Mouse (Mus musculus): ENCODE measurements around the gene Defa20. TPM values are rescaled to one million over a fixed set of nuclear protein-coding genes. Genes with fewer than 3 reads are reported as not detected.
"Not testable (repeated sequence)": the region's sequence is repeated elsewhere in the genome, so short reads cannot be mapped to it uniquely, and the experiment has no call there.

The Defa20 gene
- not detected in 2 replicates for polyA plus RNA-seq (2015; fragmentation: Nextera tagmentation; extraction: Ambion mirVana)

GRCm38 (mm10) chr8:21508958-21509357, at the start of gene Defa20:
Defa20 (plus strand) TSS chr8:21509258.
- H3K9ac ChIP-seq; H3K27me3 ChIP-seq; H3K9me3 ChIP-seq (replicated peaks); ATAC-seq (replicated peaks; ENCODE audit: insufficient number of reproducible peaks, insufficient read depth, low FRiP score, low read depth); H3K4me1 ChIP-seq (replicated peaks); H3K36me3 ChIP-seq; H3K4me2 ChIP-seq; H3K4me3 ChIP-seq; H3K27ac ChIP-seq: not testable (repeated sequence)
- no CpG with 5 or more reads among the region's 2 CpGs for WGBS

- not testable (repeated sequence) for H3K36me3 ChIP-seq; H3K4me2 ChIP-seq; H3K27me3 ChIP-seq; ATAC-seq (replicated peaks; ENCODE audit: insufficient number of reproducible peaks, insufficient read depth, low FRiP score, low read depth); H3K4me3 ChIP-seq; H3K9me3 ChIP-seq (replicated peaks); H3K4me1 ChIP-seq (replicated peaks); H3K9ac ChIP-seq; H3K27ac ChIP-seq
- no CpG with 5 or more reads among the region's 2 CpGs for WGBS
Observed at GRCm38 (mm10) chr8:21528732-21529131, 19.7 kb downstream of the Defa20 start, which contains the start of gene Defa32. Defa32 (plus strand) TSS chr8:21529032.

Other genes with a start within 250 kb of the Defa20 start
- not detected in 2 replicates for gene Defa27, start 193.7 kb upstream of the Defa20 start, polyA plus RNA-seq (2015; fragmentation: Nextera tagmentation; extraction: Ambion mirVana)
- not detected in 2 replicates for gene Defa29, start 182.2 kb upstream of the Defa20 start, polyA plus RNA-seq (2015; fragmentation: Nextera tagmentation; extraction: Ambion mirVana)
- not detected in 2 replicates for gene Defa2, start 130.7 kb upstream of the Defa20 start, polyA plus RNA-seq (2015; fragmentation: Nextera tagmentation; extraction: Ambion mirVana)
- gene Defa33, start 117.4 kb upstream of the Defa20 start, polyA plus RNA-seq (2015; fragmentation: Nextera tagmentation; extraction: Ambion mirVana), result not detected in 2 replicates
- not detected in 2 replicates for gene Defa36, start 81.8 kb upstream of the Defa20 start, polyA plus RNA-seq (2015; fragmentation: Nextera tagmentation; extraction: Ambion mirVana)
- gene Gm7849, start 52.7 kb upstream of the Defa20 start, polyA plus RNA-seq (2015; fragmentation: Nextera tagmentation; extraction: Ambion mirVana), result not detected in 2 replicates
- gene Defa32, start 19.8 kb downstream of the Defa20 start, polyA plus RNA-seq (2015; fragmentation: Nextera tagmentation; extraction: Ambion mirVana), result not detected in 2 replicates
- not detected in 2 replicates for gene Defa37, start 56.1 kb downstream of the Defa20 start, polyA plus RNA-seq (2015; fragmentation: Nextera tagmentation; extraction: Ambion mirVana)
- gene Defa28, start 73.7 kb downstream of the Defa20 start, polyA plus RNA-seq (2015; fragmentation: Nextera tagmentation; extraction: Ambion mirVana), result not detected in 2 replicates
- gene Gm7861, start 85.2 kb downstream of the Defa20 start, polyA plus RNA-seq (2015; fragmentation: Nextera tagmentation; extraction: Ambion mirVana), result not detected in 2 replicates
- gene Defa26, start 108.9 kb downstream of the Defa20 start, polyA plus RNA-seq (2015; fragmentation: Nextera tagmentation; extraction: Ambion mirVana), result not detected in 2 replicates
- not detected in 2 replicates for gene Defa17, start 146.5 kb downstream of the Defa20 start, polyA plus RNA-seq (2015; fragmentation: Nextera tagmentation; extraction: Ambion mirVana)
- not detected in 2 replicates for gene Defa34, start 156.5 kb downstream of the Defa20 start, polyA plus RNA-seq (2015; fragmentation: Nextera tagmentation; extraction: Ambion mirVana)
- gene AY761184, start 194.4 kb downstream of the Defa20 start, polyA plus RNA-seq (2015; fragmentation: Nextera tagmentation; extraction: Ambion mirVana), result not detected in 2 replicates
- not detected in 2 replicates for gene Defa24, start 225.2 kb downstream of the Defa20 start, polyA plus RNA-seq (2015; fragmentation: Nextera tagmentation; extraction: Ambion mirVana)